Mouse (Mus musculus) heart, embryonic 16.5 days (tissue): Measurements from ENCODE around the gene Kera. TPM values are rescaled to one million over a fixed set of nuclear protein-coding genes. Genes with fewer than 3 reads are reported as not detected.

Experiments used
- ATAC-seq: fragments of 200-750 bp; cut with Nextera tagmentation; replicated peaks from 2 replicates; pipeline ENCODE4 v1.8.0; 2017; ENCODE audit warnings: moderate number of reproducible peaks; ENCODE audit not compliant: insufficient read depth, low FRiP score; ENCODE audit errors: extremely low read depth
- H3K27ac ChIP-seq: fragments of 300-500 bp; sonication (generic); 2 replicates; pipeline ENCODE4 v1.5.1; 2014; ENCODE audit warnings: mild to moderate bottlenecking, low read length, control low read depth, moderate library complexity
- H3K27me3 ChIP-seq: fragments of 300-500 bp; sonication (generic); 2 replicates; pipeline ENCODE4 v1.6.1; 2014; ENCODE audit warnings: low read length, mixed read lengths; ENCODE audit not compliant: control insufficient read depth, insufficient read depth
- H3K36me3 ChIP-seq: fragments of 300-500 bp; sonication (generic); 2 replicates; pipeline ENCODE4 v1.6.1; 2014; ENCODE audit not compliant: control insufficient read depth, insufficient read depth
- H3K4me1 ChIP-seq: fragments of 300-500 bp; sonication (generic); 2 replicates; pipeline ENCODE4 v1.6.1; 2014; ENCODE audit warnings: low read length, mixed read lengths; ENCODE audit not compliant: control insufficient read depth, insufficient read depth
- H3K4me2 ChIP-seq: fragments of 300-500 bp; sonication (generic); 2 replicates; pipeline ENCODE4 v1.6.1; 2014; ENCODE audit warnings: low read depth, mild to moderate bottlenecking, control low read depth, low read length
- H3K4me3 ChIP-seq: fragments of 300-500 bp; sonication (generic); 2 replicates; pipeline ENCODE4 v1.5.1; 2014; ENCODE audit warnings: mild to moderate bottlenecking, control low read depth, low read length
- H3K9ac ChIP-seq: fragments of 300-500 bp; sonication (generic); 2 replicates; pipeline ENCODE4 v1.6.1; 2014; ENCODE audit warnings: low read length, control low read depth
- H3K9me3 ChIP-seq: fragments of 300-500 bp; sonication (generic); replicated peaks from 2 replicates; pipeline ENCODE4 v1.6.1; 2016; ENCODE audit warnings: low read length; ENCODE audit not compliant: control insufficient read depth
- WGBS: fragments of 180-500 bp; shearing (Covaris S2); extraction: QIAGEN DNeasy Blood & Tissue Kit; methylation state at CpG from one replicate; pipeline ENCODE4 v1.1.7; 2014; 5-methylcytosine and 5-hydroxymethylcytosine counted together
- polyA plus RNA-seq: library from polyadenylated mRNA; unstranded; fragments of >200 nt; fragmentation: Nextera tagmentation; extraction: Ambion mirVana; gene quantifications from 2 replicates; pipeline ENCODE4 v1.2.1, GENCODE M21; 2015

The Kera gene
- polyA plus RNA-seq, 1 experiment from 2014 or later = 0.21 TPM

DNA sequence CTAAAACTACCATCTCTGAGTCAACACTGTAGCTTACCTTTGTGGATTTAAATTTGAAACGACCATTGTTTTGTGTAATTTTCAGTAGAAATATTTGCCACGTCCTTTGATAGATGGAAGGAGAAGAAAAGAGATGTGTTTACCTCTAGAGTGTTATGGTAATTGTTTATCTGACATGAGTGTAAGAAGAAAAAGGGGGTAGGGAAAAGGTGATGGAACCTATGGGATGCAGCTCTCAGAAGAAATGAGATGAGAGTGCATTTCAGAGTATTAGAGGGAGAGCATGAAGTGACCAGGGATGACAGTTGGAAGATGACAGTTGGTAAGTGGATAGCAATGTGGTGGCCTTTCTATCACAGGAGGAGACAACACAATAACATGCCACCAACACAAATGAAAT, 37.1 kb downstream of the Kera start, which contains the start of gene Epyc:
Epyc (plus strand) TSS at position 301 of the 400 bp plus-strand sequence.
- no peaks in the 10 kb centered on the region for H3K9me3 ChIP-seq
- no peak for ATAC-seq
- H3K4me3 ChIP-seq = no peak within 1 kb of the TSS
- H3K27me3 ChIP-seq = no peaks in the 10 kb centered on the region
- WGBS = 65% methylated on average over 2 of the region's 2 CpGs
- H3K4me2 ChIP-seq = no peak within 1 kb of the TSS
- H3K27ac ChIP-seq = no peak within 1 kb of the TSS
- H3K4me1 ChIP-seq = no peaks in the 10 kb centered on the region
- H3K9ac ChIP-seq = no peak within 1 kb of the TSS
- H3K36me3 ChIP-seq = no peaks in the 10 kb centered on the region

DNA sequence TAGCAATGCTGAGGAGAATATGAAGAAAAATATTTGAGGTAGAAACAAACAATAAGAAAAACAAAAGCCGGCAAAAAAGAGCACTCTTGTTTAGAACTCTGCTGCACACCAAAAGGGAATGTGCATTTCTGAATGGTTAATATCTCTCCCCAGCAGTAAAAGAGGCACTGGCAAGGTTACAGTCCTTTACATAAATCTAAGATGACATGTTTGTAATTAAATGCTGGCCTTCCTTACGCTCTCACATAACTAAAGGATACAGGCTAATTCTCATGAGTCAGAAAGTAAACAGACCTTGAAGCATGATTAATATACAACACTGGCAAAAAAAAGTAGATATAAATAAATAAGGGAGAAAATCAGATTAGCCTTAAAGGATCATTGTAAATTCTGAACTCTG, 43.7 kb downstream of the Kera start:
- H3K4me1 ChIP-seq = no peaks in the 10 kb centered on the region
- no peak overlapping the region for H3K4me2 ChIP-seq
- no peak overlapping the region for H3K4me3 ChIP-seq
- H3K27ac ChIP-seq = no peak overlapping the region
- no peak overlapping the region for H3K9ac ChIP-seq
- no peaks in the 10 kb centered on the region for H3K27me3 ChIP-seq
- 65% methylated on average over 2 of the region's 2 CpGs for WGBS
- no peaks in the 10 kb centered on the region for H3K36me3 ChIP-seq
- H3K9me3 ChIP-seq = no peaks in the 10 kb centered on the region
- no peak for ATAC-seq

DNA sequence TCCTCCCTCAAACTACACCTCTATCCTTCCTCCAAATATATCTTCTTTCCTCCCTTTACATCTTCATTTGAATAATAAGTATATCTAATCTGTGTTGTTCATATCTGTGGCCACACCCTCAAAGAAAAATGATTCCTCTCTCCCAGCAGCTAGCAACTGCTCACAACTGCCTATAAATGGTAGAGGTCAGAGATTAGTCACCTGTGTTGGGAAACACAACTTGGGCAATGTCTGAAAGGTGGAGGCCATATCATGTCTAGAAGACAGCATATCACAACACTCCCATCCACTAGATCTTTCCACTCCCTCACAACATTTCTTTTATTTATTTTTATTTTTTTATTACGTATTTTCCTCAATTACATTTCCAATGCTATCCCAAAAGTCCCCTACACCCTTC, 52.8 kb downstream of the Kera start:
- no peak overlapping the region for H3K27ac ChIP-seq
- no peaks in the 10 kb centered on the region for H3K9me3 ChIP-seq
- no peaks in the 10 kb centered on the region for H3K36me3 ChIP-seq
- no peak overlapping the region for H3K4me3 ChIP-seq
- 71% methylated on average over 1 of the region's 1 CpGs for WGBS
- no peaks in the 10 kb centered on the region for H3K27me3 ChIP-seq
- ATAC-seq = no peak
- H3K4me1 ChIP-seq = no peaks in the 10 kb centered on the region
- H3K4me2 ChIP-seq = no peak overlapping the region
- H3K9ac ChIP-seq = no peak overlapping the region

Other genes with a start within 250 kb of the Kera start
- gene Dcn, start 127.3 kb upstream of the Kera start, polyA plus RNA-seq = 314 and 356 TPM in 2 replicates
- 91.3 and 93.1 TPM in 2 replicates for gene Lum, start 41.8 kb upstream of the Kera start, polyA plus RNA-seq
- gene Epyc, start 37.2 kb downstream of the Kera start, polyA plus RNA-seq = 1.0 and 1.3 TPM in 2 replicates
- not detected in 2 replicates for gene Ccer1, start 86.2 kb downstream of the Kera start, polyA plus RNA-seq
- gene C030005K15Rik, start 119.9 kb downstream of the Kera start, polyA plus RNA-seq = not detected in 2 replicates